7 mouse cellular contexts compared by ENCODE assay signal in the genomic region with DNA sequence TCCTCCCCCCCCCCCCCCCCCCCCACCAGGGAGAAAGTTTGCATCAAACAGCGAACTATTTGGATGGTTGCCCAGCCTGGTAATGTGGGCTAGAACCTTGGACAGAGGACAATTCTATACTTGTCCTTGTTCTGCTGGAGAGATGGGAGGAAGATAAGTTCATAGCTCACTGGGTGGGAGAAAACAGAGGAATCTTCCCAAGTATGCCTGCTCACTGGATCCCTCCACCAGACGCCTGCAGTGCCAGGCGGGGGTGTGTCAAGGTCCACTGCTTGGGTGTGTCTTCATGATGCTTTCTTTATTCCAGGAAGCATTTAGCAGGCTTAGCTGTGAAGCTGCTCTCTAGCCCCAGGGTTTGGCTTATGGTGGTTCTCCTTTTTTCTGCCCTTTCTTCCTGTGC. TPM values are rescaled to one million over a fixed set of nuclear protein-coding genes. Genes with fewer than 3 reads are reported as not detected.
DNase-seq lines count a peak whose midpoint lies in the region; ATAC-seq and TF ChIP-seq lines count a peak whose summit lies in the region.

No protein-coding gene starts in this region.

- H3K27ac ChIP-seq in lung, embryonic 15.5 days = peak overlapping the region; percentile 39
- peak overlapping the region; percentile 68 for H3K27ac ChIP-seq in forebrain, embryonic 16.5 days (ENCODE audit: low read length)
- H3K27ac ChIP-seq in kidney, postnatal 0 days = peak overlapping the region; percentile 57
- H3K27ac ChIP-seq in midbrain, embryonic 16.5 days (ENCODE audit: low read length) = peak overlapping the region; percentile 65

- no peak overlapping the region for H3K4me3 ChIP-seq in lung, embryonic 15.5 days
- H3K4me3 ChIP-seq in forebrain, embryonic 16.5 days (replicated peaks; ENCODE audit: low read length) = no peak overlapping the region
- no peak overlapping the region for H3K4me3 ChIP-seq in kidney, postnatal 0 days (replicated peaks; ENCODE audit: low read depth, low read length)
- H3K4me3 ChIP-seq in midbrain, embryonic 16.5 days (ENCODE audit: low read depth, low read length) = no peak overlapping the region

- no peak for ATAC-seq in lung, embryonic 15.5 days (ENCODE audit: borderline replicate concordance, extremely low read depth, low FRiP score, low TSS enrichment)
- ATAC-seq in forebrain, embryonic 16.5 days = peak; percentile 11; the same call in 1 of the 2 replicates
- peak; percentile 73 for ATAC-seq in kidney, postnatal 0 days (replicated peaks; ENCODE audit: low FRiP score, low read depth)
- peak; percentile 10; the same call in 1 of the 2 replicates for ATAC-seq in midbrain, embryonic 16.5 days

- H3K4me1 ChIP-seq in lung, embryonic 15.5 days = peaks cover 76% of the 10 kb centered on the region
- H3K4me1 ChIP-seq in forebrain, embryonic 16.5 days (replicated peaks; ENCODE audit: control insufficient read depth, insufficient read depth, low read length) = peaks cover 50% of the 10 kb centered on the region
- H3K4me1 ChIP-seq in kidney, postnatal 0 days (replicated peaks; ENCODE audit: insufficient read depth, low read length) = peaks cover 66% of the 10 kb centered on the region
- H3K4me1 ChIP-seq in midbrain, embryonic 16.5 days (ENCODE audit: control insufficient read depth, insufficient read depth, low read length) = peaks cover 40% of the 10 kb centered on the region

- no peak for TF ChIP-seq CTCF in kidney, postnatal 0 days (IDR thresholded peaks at IDR 0.05; ENCODE audit: low read depth)

- no peak overlapping the region for H3K4me2 ChIP-seq in lung, embryonic 15.5 days
- H3K4me2 ChIP-seq in forebrain, embryonic 16.5 days (ENCODE audit: low read length) = no peak overlapping the region
- no peak overlapping the region for H3K4me2 ChIP-seq in kidney, postnatal 0 days (ENCODE audit: low read length)
- no peak overlapping the region for H3K4me2 ChIP-seq in midbrain, embryonic 16.5 days (ENCODE audit: low read length)

- 16% methylated on average over 3 of the region's 3 CpGs for WGBS in lung, embryonic 15.5 days
- WGBS in forebrain, embryonic 16.5 days = 4% methylated on average over 3 of the region's 3 CpGs
- WGBS in kidney, postnatal 0 days = 4% methylated on average over 3 of the region's 3 CpGs
- WGBS in midbrain, embryonic 16.5 days = 9% methylated on average over 3 of the region's 3 CpGs

- H3K9ac ChIP-seq in lung, embryonic 15.5 days = no peak overlapping the region
- no peak overlapping the region for H3K9ac ChIP-seq in forebrain, embryonic 16.5 days (replicated peaks; ENCODE audit: low read depth, low read length)
- H3K9ac ChIP-seq in kidney, postnatal 0 days (ENCODE audit: low read depth, low read length) = no peak overlapping the region
- no peak overlapping the region for H3K9ac ChIP-seq in midbrain, embryonic 16.5 days (ENCODE audit: low read depth, low read length)

- no peak for DNase-seq in lung, postnatal 14 days
- peak; percentile 38 for DNase-seq in adipocyte (ENCODE audit: low spot score)
- DNase-seq in kidney, postnatal 0 days (ENCODE audit: low spot score) = peak; percentile 83
- no peak for DNase-seq in layer of hippocampus, adult 9-11 months

- H3K27me3 ChIP-seq in lung, embryonic 15.5 days = no peaks in the 10 kb centered on the region
- H3K27me3 ChIP-seq in forebrain, embryonic 16.5 days (replicated peaks; ENCODE audit: control insufficient read depth, insufficient read depth, low read length) = no peaks in the 10 kb centered on the region
- H3K27me3 ChIP-seq in kidney, postnatal 0 days (ENCODE audit: insufficient read depth, low read length) = no peaks in the 10 kb centered on the region
- no peaks in the 10 kb centered on the region for H3K27me3 ChIP-seq in midbrain, embryonic 16.5 days (ENCODE audit: control insufficient read depth, insufficient read depth, low read depth, low read length)

- H3K9me3 ChIP-seq in lung, embryonic 15.5 days = no peaks in the 10 kb centered on the region
- H3K9me3 ChIP-seq in forebrain, embryonic 16.5 days (ENCODE audit: control insufficient read depth, low read length) = no peaks in the 10 kb centered on the region
- no peaks in the 10 kb centered on the region for H3K9me3 ChIP-seq in kidney, postnatal 0 days (replicated peaks; ENCODE audit: low read length)
- H3K9me3 ChIP-seq in midbrain, embryonic 16.5 days (replicated peaks; ENCODE audit: control insufficient read depth, low read length, poor library complexity, severe bottlenecking) = no peaks in the 10 kb centered on the region

- H3K36me3 ChIP-seq in lung, embryonic 15.5 days = no peaks in the 10 kb centered on the region
- H3K36me3 ChIP-seq in forebrain, embryonic 16.5 days (ENCODE audit: control insufficient read depth, insufficient read depth) = no peaks in the 10 kb centered on the region
- H3K36me3 ChIP-seq in kidney, postnatal 0 days (ENCODE audit: insufficient read depth, low read length) = no peaks in the 10 kb centered on the region
- H3K36me3 ChIP-seq in midbrain, embryonic 16.5 days (ENCODE audit: control insufficient read depth, insufficient read depth, low read length) = no peaks in the 10 kb centered on the region

RNA-seq across cellular contexts. Expression of a gene that starts 34.5 kb away (rescaled TPM):
- 161 and 168 TPM in 2 replicates for polyA plus RNA-seq in lung, embryonic 15.5 days (2015; fragmentation: Nextera tagmentation; extraction: Ambion mirVana)
- 175 and 198 TPM in 2 replicates for polyA plus RNA-seq in forebrain, embryonic 16.5 days (2015; fragmentation: Nextera tagmentation; extraction: Ambion mirVana)
- 140 and 154 TPM in 2 replicates for polyA plus RNA-seq in kidney, postnatal 0 days (2015; fragmentation: Nextera tagmentation; extraction: Ambion mirVana)
- 143 and 155 TPM in 2 replicates for polyA plus RNA-seq in midbrain, embryonic 16.5 days (2015; fragmentation: Nextera tagmentation; extraction: Ambion mirVana)

Comparison
In these comparisons a context has a peak if more than half of its experiments do, and no peak if none do; other contexts are left out.
1. DNase-seq: peak in adipocyte (single experiment) and kidney, postnatal 0 days (single experiment); none in lung, postnatal 14 days (single experiment) and layer of hippocampus, adult 9-11 months (single experiment).
2. Peak in every context shown above with its lines, with median percentiles within 50 percentile points of each other: H3K27ac ChIP-seq.